8 mouse cellular contexts compared by ENCODE assay signal in genomic region chr11:69672211-69672706, GRCm38 (mm10). TPM values are rescaled to one million over a fixed set of nuclear protein-coding genes. Genes with fewer than 3 reads are reported as not detected.
DNase-seq lines count a peak whose midpoint lies in the region; ATAC-seq lines count a peak whose summit lies in the region.

TSS of gene Eif4a1 (minus strand) at chr11:69672423.

- H3K36me3 ChIP-seq in heart, embryonic 14.5 days (ENCODE audit: control insufficient read depth, insufficient read depth, low read length): peaks cover 79% of the 10 kb centered on the region
- H3K36me3 ChIP-seq in liver, embryonic 13.5 days: peaks cover 83% of the 10 kb centered on the region
- H3K36me3 ChIP-seq in stomach, embryonic 16.5 days (ENCODE audit: control insufficient read depth, insufficient read depth, low read length): peaks cover 23% of the 10 kb centered on the region

- no peaks in the 10 kb centered on the region for H3K9me3 ChIP-seq in heart, embryonic 14.5 days (ENCODE audit: control insufficient read depth, low read length)
- no peaks in the 10 kb centered on the region for H3K9me3 ChIP-seq in liver, embryonic 13.5 days (replicated peaks)
- no peaks in the 10 kb centered on the region for H3K9me3 ChIP-seq in stomach, embryonic 16.5 days (replicated peaks; ENCODE audit: control insufficient read depth, low read length)

- peak within 1 kb of the TSS; percentile 89 to 98 for H3K27ac ChIP-seq in heart, embryonic 14.5 days (replicated peaks in 1 of 2; ENCODE audit: control insufficient read depth in 1 of 2, insufficient read depth in 1 of 2, low read depth in 2 of 2, low read length in 2 of 2)
- peak within 1 kb of the TSS; percentile 98 for H3K27ac ChIP-seq in liver, embryonic 13.5 days
- peak within 1 kb of the TSS; percentile 96 for H3K27ac ChIP-seq in stomach, embryonic 16.5 days (ENCODE audit: low read length)

- peak within 1 kb of the TSS; percentile 82 for H3K4me2 ChIP-seq in heart, embryonic 14.5 days (ENCODE audit: low read length)
- H3K4me2 ChIP-seq in liver, embryonic 13.5 days: peak within 1 kb of the TSS; percentile 95
- peak within 1 kb of the TSS; percentile 97 for H3K4me2 ChIP-seq in stomach, embryonic 16.5 days (ENCODE audit: low read depth, low read length)

- H3K27me3 ChIP-seq in heart, embryonic 14.5 days (ENCODE audit: control insufficient read depth, insufficient read depth, low read length): no peaks in the 10 kb centered on the region
- H3K27me3 ChIP-seq in liver, embryonic 13.5 days: no peaks in the 10 kb centered on the region
- no peaks in the 10 kb centered on the region for H3K27me3 ChIP-seq in stomach, embryonic 16.5 days (ENCODE audit: control insufficient read depth, insufficient read depth, low read length)

- peak within 1 kb of the TSS; percentile 83 to 100 for H3K4me3 ChIP-seq in heart, embryonic 14.5 days (ENCODE audit: control insufficient read depth in 1 of 2, insufficient read depth in 1 of 2, low read depth in 1 of 2, low read length in 2 of 2)
- H3K4me3 ChIP-seq in liver, embryonic 13.5 days (replicated peaks): peak within 1 kb of the TSS; percentile 91
- H3K4me3 ChIP-seq in stomach, embryonic 16.5 days (replicated peaks; ENCODE audit: low read length): peak within 1 kb of the TSS; percentile 73

- peak within 1 kb of the TSS; percentile 100 for H3K9ac ChIP-seq in heart, embryonic 14.5 days (ENCODE audit: low read length)
- H3K9ac ChIP-seq in liver, embryonic 13.5 days: peak within 1 kb of the TSS; percentile 98
- H3K9ac ChIP-seq in stomach, embryonic 16.5 days (ENCODE audit: low read length): peak within 1 kb of the TSS; percentile 100

- H3K4me1 ChIP-seq in heart, embryonic 14.5 days (ENCODE audit: control insufficient read depth in 2 of 2, insufficient read depth in 2 of 2, low read length in 2 of 2): peaks cover 2 to 15% of the 10 kb centered on the region in 2 experiments; a peak in 3 of 4 replicates
- peaks cover 63% of the 10 kb centered on the region for H3K4me1 ChIP-seq in liver, embryonic 13.5 days (replicated peaks)
- peaks cover 18% of the 10 kb centered on the region for H3K4me1 ChIP-seq in stomach, embryonic 16.5 days (ENCODE audit: control insufficient read depth, insufficient read depth, low read length)

- DNase-seq in c-Kit-negative CD71-positive TER-119-positive erythroid progenitor cells, embryonic 14.5 days (ENCODE audit: low read depth, low spot score): peak; percentile 99
- peak; percentile 100 for DNase-seq in fibroblast of lung, adult 2 months (ENCODE audit: low read depth)
- DNase-seq in kidney, postnatal 14 days: peak; percentile 100
- DNase-seq in liver, embryonic 13.5 days: peak; percentile 100
- DNase-seq in neural tube, embryonic 10.5 days (ENCODE audit: extremely low spot score, low spot score): peak; percentile 98

- under 1% methylated on average over 36 of the region's 36 CpGs for WGBS in heart, embryonic 14.5 days
- under 1% methylated on average over 36 of the region's 36 CpGs for WGBS in liver, embryonic 13.5 days (ENCODE audit: insufficient replicate concordance)
- WGBS in stomach, embryonic 16.5 days: under 1% methylated on average over 36 of the region's 36 CpGs

- peak; percentile 89 for ATAC-seq in CD4-positive, CD25-positive, alpha-beta regulatory T cell, adult 4 months
- peak; percentile 97 for ATAC-seq in heart, embryonic 14.5 days (ENCODE audit: insufficient number of reproducible peaks, insufficient read depth, low FRiP score, low read depth)
- ATAC-seq in liver, embryonic 13.5 days (ENCODE audit: low read depth): peak; percentile 95
- ATAC-seq in stomach, embryonic 16.5 days (ENCODE audit: insufficient read depth, low FRiP score): peak; percentile 98

RNA-seq across cellular contexts. Expression of gene Eif4a1, which starts in this region (rescaled TPM):
- polyA plus RNA-seq in CD4-positive, CD25-positive, alpha-beta regulatory T cell, adult 4 months (2017; shearing (Covaris generic)): 100 to 1,000 TPM; 166 to 236 TPM
- 313 and 403 TPM in 2 replicates for polyA plus RNA-seq in heart, embryonic 14.5 days (2014; fragmentation: Nextera tagmentation; extraction: Ambion mirVana)
- 351 and 453 TPM in 2 replicates for polyA plus RNA-seq in liver, embryonic 13.5 days (2015; fragmentation: Nextera tagmentation; extraction: Ambion mirVana)
- polyA plus RNA-seq in stomach, embryonic 16.5 days (2015; fragmentation: Nextera tagmentation; extraction: Ambion mirVana): 454 and 462 TPM in 2 replicates

Comparison
In these comparisons a context has a peak if more than half of its experiments do, and no peak if none do; other contexts are left out.
1. Peak in every context shown above with its lines: DNase-seq, ATAC-seq, H3K4me3 ChIP-seq and H3K27ac ChIP-seq.